Mouse (Mus musculus): ENCODE results near the gene Hlcs.

DNA sequence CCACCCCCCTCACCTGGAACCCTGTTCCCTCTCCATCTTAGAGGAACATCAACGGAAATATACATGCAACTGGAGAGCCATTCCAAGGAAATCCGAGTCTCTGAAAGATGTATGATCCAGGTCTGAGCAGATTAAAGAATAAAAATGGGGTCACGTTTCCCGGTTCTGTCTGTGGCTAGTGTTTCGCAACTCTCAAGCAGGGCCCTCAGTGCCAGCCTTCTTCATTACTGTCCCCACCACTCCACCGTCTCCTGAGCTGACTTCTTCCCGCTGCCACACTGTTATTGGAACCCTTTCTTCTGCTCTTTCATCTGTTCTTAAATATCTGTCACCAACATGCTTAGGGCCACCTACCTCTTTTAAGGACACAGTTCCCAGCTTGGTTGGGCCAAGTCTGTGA, 200.2 kb downstream of the Hlcs start:
- no peak for TF ChIP-seq POLR2A (IDR thresholded peaks at IDR 0.05; ENCODE audit: borderline replicate concordance, extremely low read depth, insufficient read depth, insufficient read length, poor library complexity, severe bottlenecking)
- no peak for TF ChIP-seq CTCF (IDR thresholded peaks at IDR 0.05; ENCODE audit: borderline replicate concordance, extremely low read depth, insufficient read depth, insufficient read length)
